Mouse (Mus musculus) CH12.LX (cell line): ENCODE measurements at regions not wholly inside any gene's neighbourhood (a gene's known extent, or its start where the extent isn't known, plus 50 kb on each side); places are given as distances from the start of the nearest gene placed in this dataset.

Experiments used
- DNase-seq: peaks from one replicate; pipeline ENCODE4 v3.0.0-alpha.2; 2013; ENCODE audit errors: extremely low read depth
- H3K27ac ChIP-seq: 2 replicates; pipeline ENCODE4 v1.5.1; 2012; ENCODE audit warnings: low read depth, mild to moderate bottlenecking, control low read depth, moderate library complexity; ENCODE audit not compliant: insufficient read depth
- H3K27me3 ChIP-seq: replicated peaks from 2 replicates; pipeline ENCODE3; 2012; ENCODE audit warnings: inconsistent platforms
- H3K36me3 ChIP-seq, 2 experiments: replicated peaks in 1 of 2; 2 replicates each; pipeline versions ENCODE3 to v1.6.1; 2012; ENCODE audit warnings: inconsistent platforms in 1 of 2, low read length in 1 of 2, mild to moderate bottlenecking in 1 of 2, mixed read lengths in 1 of 2, moderate library complexity in 1 of 2; ENCODE audit not compliant: control insufficient read depth in 1 of 2, insufficient read depth in 1 of 2
- H3K4me1 ChIP-seq, 2 experiments: 2 replicates each; pipeline ENCODE4 v1.6.1; 2012; ENCODE audit warnings: inconsistent platforms in 1 of 2, moderate library complexity in 1 of 2; ENCODE audit not compliant: insufficient read depth in 2 of 2, control insufficient read depth in 1 of 2
- H3K4me2 ChIP-seq: 2 replicates; pipeline ENCODE4 v1.6.1; 2012; ENCODE audit warnings: low read depth, mild to moderate bottlenecking, control low read depth; ENCODE audit not compliant: poor library complexity, insufficient read depth, severe bottlenecking
- H3K4me3 ChIP-seq, 3 experiments: fragments of 150-350 bp in 1 of 3; sonication (generic) in 1 of 3; replicated peaks in 1 of 3; 2 replicates each; pipeline versions ENCODE3 to v1.5.1; 2011 to 2012; ENCODE audit warnings: low read depth in 2 of 3, low read length in 2 of 3, mild to moderate bottlenecking in 2 of 3, moderate library complexity in 2 of 3, control low read depth in 1 of 3, improper control_type of control experiment in 1 of 3, inconsistent platforms in 1 of 3, mixed read lengths in 1 of 3; ENCODE audit not compliant: poor library complexity in 1 of 3
- H3K79me2 ChIP-seq: replicated peaks from 2 replicates; pipeline ENCODE4 v1.6.1; 2012; ENCODE audit warnings: mild to moderate bottlenecking, moderate library complexity; ENCODE audit not compliant: control insufficient read depth, poor library complexity, insufficient read depth, severe bottlenecking; ENCODE audit errors: extremely low read depth
- H3K9ac ChIP-seq: 2 replicates; pipeline ENCODE4 v1.6.1; 2012; ENCODE audit warnings: low read depth, mild to moderate bottlenecking, control low read depth, moderate library complexity; ENCODE audit not compliant: insufficient read depth
- H3K9me3 ChIP-seq: replicated peaks from 2 replicates; pipeline ENCODE3; 2012; ENCODE audit warnings: low read length, inconsistent platforms, mixed read lengths
- BHLHE40 ChIP-seq: IDR thresholded peaks from 2 replicates; pipeline ENCODE4 v1.6.1; 2011; ENCODE audit warnings: mild to moderate bottlenecking, low read depth, low read length, improper control_type of control experiment
- CHD2 ChIP-seq: IDR thresholded peaks from 2 replicates; pipeline ENCODE4 v1.6.1; 2011; ENCODE audit warnings: low read length, improper control_type of control experiment
- ELF1 ChIP-seq: IDR thresholded peaks from 2 replicates; pipeline ENCODE4 v1.6.1; 2014; ENCODE audit warnings: low read depth, mild to moderate bottlenecking, inconsistent platforms, low read length, improper control_type of control experiment
- ETS1 ChIP-seq: conservative IDR thresholded peaks from 2 replicates; pipeline ENCODE4 v1.6.1; 2012; ENCODE audit warnings: low read depth, mild to moderate bottlenecking, inconsistent platforms, low read length, improper control_type of control experiment, moderate library complexity
- HCFC1 ChIP-seq: IDR thresholded peaks from 2 replicates; pipeline ENCODE4 v1.6.1; 2012; ENCODE audit warnings: low read depth, mild to moderate bottlenecking, inconsistent platforms, low read length, improper control_type of control experiment
- IRF4 ChIP-seq: IDR thresholded peaks from 2 replicates; pipeline ENCODE4 v1.6.1; 2014; ENCODE audit warnings: low read depth, mild to moderate bottlenecking, inconsistent platforms, low read length, improper control_type of control experiment
- MAFK ChIP-seq: IDR thresholded peaks from 2 replicates; pipeline ENCODE4 v1.6.1; 2011; ENCODE audit warnings: low read length, improper control_type of control experiment; ENCODE audit not compliant: insufficient replicate concordance
- MAZ ChIP-seq: IDR thresholded peaks from 2 replicates; pipeline ENCODE4 v1.6.1; 2012; ENCODE audit warnings: low read depth, mild to moderate bottlenecking, inconsistent platforms, low read length, improper control_type of control experiment, moderate library complexity
- NELFE ChIP-seq: IDR thresholded peaks from 2 replicates; pipeline ENCODE4 v1.6.1; 2011; ENCODE audit warnings: low read depth, low read length, improper control_type of control experiment
- RAD21 ChIP-seq: IDR thresholded peaks from 2 replicates; pipeline ENCODE4 v1.6.1; 2011; ENCODE audit warnings: low read depth, mild to moderate bottlenecking, low read length, improper control_type of control experiment, moderate library complexity
- RCOR1 ChIP-seq: conservative IDR thresholded peaks from 2 replicates; pipeline ENCODE4 v1.6.1; 2012; ENCODE audit warnings: low read depth, mild to moderate bottlenecking, inconsistent platforms, low read length, improper control_type of control experiment
- SIN3A ChIP-seq: IDR thresholded peaks from 2 replicates; pipeline ENCODE4 v1.6.1; 2012; ENCODE audit warnings: low read length, improper control_type of control experiment, inconsistent platforms
- UBTF ChIP-seq: IDR thresholded peaks from 2 replicates; pipeline ENCODE4 v1.6.1; 2012; ENCODE audit warnings: low read depth, mild to moderate bottlenecking, inconsistent platforms, low read length, improper control_type of control experiment, moderate library complexity
- USF1 ChIP-seq: IDR thresholded peaks from 2 replicates; pipeline ENCODE4 v1.6.1; 2014; ENCODE audit warnings: low read depth, mild to moderate bottlenecking, inconsistent platforms, low read length, improper control_type of control experiment
- ZC3H11A ChIP-seq: IDR thresholded peaks from 2 replicates; pipeline ENCODE4 v1.6.1; 2012; ENCODE audit warnings: low read depth, mild to moderate bottlenecking, inconsistent platforms, low read length, improper control_type of control experiment
- ZKSCAN1 ChIP-seq: IDR thresholded peaks from 2 replicates; pipeline ENCODE4 v1.6.1; 2012; ENCODE audit warnings: low read depth, inconsistent platforms, low read length, improper control_type of control experiment, borderline replicate concordance
- ZMIZ1 ChIP-seq: IDR thresholded peaks from 2 replicates; pipeline ENCODE4 v1.6.1; 2012; ENCODE audit warnings: low read depth, mild to moderate bottlenecking, inconsistent platforms, low read length, improper control_type of control experiment
- dilution Hi-C: fragments of 300-500 bp; cut with MboI; formaldehyde crosslinking; loops from 2 replicates; pipeline ENCODE4 v1.14.3; 2020; ENCODE audit warnings: low sequenced_read_pairs; ENCODE audit not compliant: extremely low pct_unique_long_range_greater_than_20kb, extremely low pct_ligation_motif_present
- in situ Hi-C: fragments of 300-500 bp; cut with MboI; formaldehyde crosslinking; loops from 3 replicates; pipeline ENCODE4 v1.14.3; 2019; ENCODE audit warnings: low sequenced_read_pairs, low pct_ligation_motif_present, low pct_unique_long_range_greater_than_20kb, mixed read lengths

GRCm38 (mm10) chr8:103970511-103970910, 130.9 kb upstream of the Cdh5 start:
- H3K27me3 ChIP-seq, result no peaks in the 10 kb centered on the region
- dilution Hi-C loops, result no loop called here

GRCm38 (mm10) chr8:103970966-103971365, 130.5 kb upstream of the Cdh5 start:
- in situ Hi-C loops (no loop called here), dilution Hi-C loops (no loop called here)
- no peak overlapping the region for H3K4me2 ChIP-seq
- H3K27me3 ChIP-seq, result no peaks in the 10 kb centered on the region
- no peaks in the 10 kb centered on the region for H3K4me1 ChIP-seq
- H3K27ac ChIP-seq, result no peak overlapping the region
- no peak overlapping the region for H3K9ac ChIP-seq
- DNase-seq, result no peak
- TF ChIP-seq ZMIZ1 (no peak), USF1 (no peak), BHLHE40 (no peak), RAD21 (no peak)
- no peaks in the 10 kb centered on the region for H3K36me3 ChIP-seq
- no peaks in the 10 kb centered on the region for H3K79me2 ChIP-seq
- no peak overlapping the region for H3K4me3 ChIP-seq
- H3K9me3 ChIP-seq, result no peaks in the 10 kb centered on the region

More at GRCm38 (mm10) chr8:103970511-103970910, 130.9 kb upstream of the Cdh5 start:
- Histone ChIP-seq H3K36me3 (no peaks in the 10 kb centered on the region), H3K27ac (no peak overlapping the region), H3K79me2 (no peaks in the 10 kb centered on the region), H3K9ac (no peak overlapping the region), H3K4me1 (no peaks in the 10 kb centered on the region), H3K4me2 (no peak overlapping the region), H3K4me3 (no peak overlapping the region), H3K9me3 (no peaks in the 10 kb centered on the region)
- no peak for DNase-seq
- TF ChIP-seq ELF1, result no peak
- TF ChIP-seq NELFE, result no peak
- TF ChIP-seq CHD2, result no peak
- TF ChIP-seq ZKSCAN1, result no peak
- TF ChIP-seq ETS1, result no peak
- no peak for TF ChIP-seq SIN3A
- no peak for TF ChIP-seq HCFC1
- TF ChIP-seq RCOR1, result no peak
- no peak for TF ChIP-seq USF1
- TF ChIP-seq ZC3H11A, result no peak
- no peak for TF ChIP-seq MAFK
- TF ChIP-seq MAZ, result no peak
- no peak for TF ChIP-seq UBTF
- no peak for TF ChIP-seq IRF4
- in situ Hi-C loops, result no loop called here
